Mouse (Mus musculus): ENCODE measurements at regions not wholly inside any gene's neighbourhood (a gene's known extent, or its start where the extent isn't known, plus 50 kb on each side); places are given as distances from the start of the nearest gene placed in this dataset.

- no peak for TF ChIP-seq POLR2A (IDR thresholded peaks at IDR 0.05; ENCODE audit: borderline replicate concordance, control insufficient read depth, low read depth, low read length)
- no peak for TF ChIP-seq CTCF (IDR thresholded peaks at IDR 0.05; ENCODE audit: control insufficient read depth, insufficient read depth, low read length)
Observed at GRCm38 (mm10) chr7:31208237-31209054, 52.8 kb upstream of the Gramd1a start.

Measured in bone marrow, adult 2 months (tissue).